Mouse (Mus musculus): ENCODE measurements around the gene Tcirg1. TPM values are rescaled to one million over a fixed set of nuclear protein-coding genes. Genes with fewer than 3 reads are reported as not detected.

Gene Tcirg1
- 26.2 and 35.0 TPM in 2 replicates for polyA plus RNA-seq (2014; fragmentation: Nextera tagmentation; extraction: Ambion mirVana)

DNA sequence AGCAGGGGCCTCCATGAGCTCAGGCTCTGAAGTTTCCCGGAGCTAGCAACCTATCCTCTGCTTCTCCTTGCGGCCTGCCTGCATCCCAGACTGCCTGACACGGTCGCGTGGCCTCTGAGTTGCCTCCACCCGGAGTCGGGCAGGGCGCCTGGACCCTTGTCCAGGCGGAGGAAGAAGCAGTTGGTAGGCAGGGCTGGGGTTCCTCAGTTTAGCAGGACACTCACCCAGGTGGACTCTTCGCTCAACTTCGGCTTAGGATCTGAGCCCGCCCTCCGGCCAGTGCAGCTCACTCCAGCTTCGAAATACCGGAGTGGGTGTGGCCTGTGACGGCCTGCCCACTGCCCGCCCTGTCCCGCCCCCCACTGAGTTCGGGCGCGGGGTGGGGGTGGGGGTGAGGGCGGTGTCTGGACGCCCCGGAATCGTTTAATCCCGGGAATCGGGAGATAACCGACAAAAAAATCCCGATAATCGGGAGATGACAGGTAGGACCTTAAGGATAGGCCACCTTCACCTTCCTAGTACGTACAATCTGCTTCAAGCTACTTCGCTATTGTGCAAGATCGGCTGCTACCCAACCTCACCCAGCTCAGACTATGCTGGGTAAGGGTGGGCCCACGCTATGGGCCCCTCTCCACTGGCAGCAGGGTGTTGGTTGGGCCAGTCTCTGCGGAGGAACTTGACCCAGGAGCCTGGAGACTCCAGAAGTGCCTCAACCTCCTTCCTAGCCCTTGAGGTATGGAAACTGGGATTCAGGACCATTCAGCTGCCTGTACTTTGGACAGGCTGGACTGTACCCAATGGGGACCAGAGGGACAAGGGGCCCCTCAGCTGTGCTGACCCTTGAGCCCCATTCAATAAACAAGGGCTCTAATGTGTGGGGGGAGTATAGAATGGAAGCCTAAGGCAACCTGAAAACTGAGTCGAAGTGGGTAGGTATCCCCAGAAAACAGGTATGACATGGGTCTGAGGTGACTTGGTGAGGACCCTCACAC is at the start of gene Tcirg1:
Tcirg1 (minus strand) TSS at position 339 of the 992 bp plus-strand sequence.
- peaks cover 51% of the 10 kb centered on the region for H3K36me3 ChIP-seq (ENCODE audit: control insufficient read depth, insufficient read depth, low read length)
- peak within 1 kb of the TSS; percentile 71 for H3K27ac ChIP-seq (ENCODE audit: low read depth, low read length)
- WGBS, result 4% methylated on average over 36 of the region's 36 CpGs
- H3K9me3 ChIP-seq (ENCODE audit: control insufficient read depth, low read length), result no peaks in the 10 kb centered on the region
- H3K4me3 ChIP-seq (ENCODE audit: low read length), result peak within 1 kb of the TSS; percentile 63
- peak within 1 kb of the TSS; percentile 72 for H3K9ac ChIP-seq (ENCODE audit: low read depth, low read length)
- ATAC-seq (ENCODE audit: low FRiP score, low TSS enrichment), result peak; percentile 85
- H3K4me1 ChIP-seq (ENCODE audit: control insufficient read depth, insufficient read depth, low read length), result peaks cover 37% of the 10 kb centered on the region
- peak within 1 kb of the TSS; percentile 86 for H3K4me2 ChIP-seq (replicated peaks; ENCODE audit: low read depth, low read length)
- H3K27me3 ChIP-seq (ENCODE audit: control insufficient read depth, insufficient read depth, low read length), result no peaks in the 10 kb centered on the region

DNA sequence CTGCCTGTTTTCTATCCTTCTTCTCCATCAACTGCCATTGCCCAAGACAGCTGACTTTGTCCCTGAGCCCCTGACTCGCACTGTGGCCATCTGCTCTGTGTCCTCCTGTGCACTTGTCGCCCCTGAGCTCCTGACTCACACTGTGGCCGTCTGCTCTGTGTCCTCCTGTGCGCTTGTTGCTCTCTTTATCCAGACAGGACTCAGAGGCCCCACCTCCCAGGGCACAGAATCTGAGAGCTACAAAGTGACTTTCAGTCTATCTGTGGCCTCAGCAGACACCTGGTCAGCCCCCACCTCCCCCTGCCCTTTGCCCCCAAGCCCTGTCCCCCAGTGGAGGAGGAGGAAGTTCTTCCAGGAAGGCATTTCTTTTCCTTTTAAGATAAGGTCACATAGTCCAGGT is 48.9 kb upstream of the Tcirg1 start:
- H3K9me3 ChIP-seq (ENCODE audit: control insufficient read depth, low read length), result no peaks in the 10 kb centered on the region
- H3K4me2 ChIP-seq (replicated peaks; ENCODE audit: low read depth, low read length), result no peak overlapping the region
- H3K9ac ChIP-seq (ENCODE audit: low read depth, low read length), result no peak overlapping the region
- H3K4me3 ChIP-seq (ENCODE audit: low read length), result no peak overlapping the region
- 37% methylated on average over 4 of the region's 4 CpGs for WGBS
- H3K27me3 ChIP-seq (ENCODE audit: control insufficient read depth, insufficient read depth, low read length), result no peaks in the 10 kb centered on the region
- H3K4me1 ChIP-seq (ENCODE audit: control insufficient read depth, insufficient read depth, low read length), result no peaks in the 10 kb centered on the region
- no peaks in the 10 kb centered on the region for H3K36me3 ChIP-seq (ENCODE audit: control insufficient read depth, insufficient read depth, low read length)
- ATAC-seq (ENCODE audit: low FRiP score, low TSS enrichment), result no peak
- no peak overlapping the region for H3K27ac ChIP-seq (ENCODE audit: low read depth, low read length)

DNA sequence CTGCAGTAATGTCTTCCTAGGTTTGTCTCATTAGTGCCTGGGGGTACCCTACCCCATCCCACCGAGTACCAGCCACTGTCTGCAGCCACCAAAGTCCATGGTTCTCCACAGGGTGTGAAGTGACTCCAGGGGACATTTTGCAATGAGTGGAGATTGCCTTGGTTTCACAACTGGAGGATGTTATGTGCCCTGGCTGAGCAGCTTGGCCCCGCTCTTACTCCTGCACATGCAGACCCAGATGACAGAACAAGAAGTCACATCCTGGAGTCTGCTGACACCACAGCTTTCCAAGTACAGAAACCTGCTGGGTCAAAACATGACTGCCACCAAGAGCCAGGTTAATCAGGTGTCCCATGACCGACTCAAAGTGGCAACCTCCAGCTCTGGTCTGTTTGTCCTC is 48.1 kb upstream of the Tcirg1 start:
- H3K4me2 ChIP-seq (replicated peaks; ENCODE audit: low read depth, low read length), result no peak overlapping the region

DNA sequence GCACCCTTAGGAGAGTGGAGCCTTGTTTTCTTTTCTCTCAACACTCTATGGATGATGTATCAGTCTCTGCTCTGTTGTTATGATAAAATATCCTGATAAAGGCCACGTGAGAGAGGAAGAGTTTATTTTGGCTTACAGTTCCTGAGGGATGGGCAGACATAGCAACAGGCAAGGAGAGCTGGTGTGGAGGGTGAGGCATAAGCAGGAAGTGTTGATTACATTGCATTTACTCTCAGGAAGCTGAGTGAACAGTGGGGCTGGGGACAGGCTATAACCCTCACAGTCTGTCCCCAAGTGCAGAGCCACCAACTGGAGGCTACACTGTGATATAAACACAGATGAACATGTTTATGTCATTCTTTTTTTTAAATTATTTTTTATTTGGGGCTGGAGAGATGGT is 45.2 kb upstream of the Tcirg1 start:
- Histone ChIP-seq H3K4me2 (replicated peaks; ENCODE audit: low read depth, low read length) (no peak overlapping the region), H3K4me3 (ENCODE audit: low read length) (no peak overlapping the region), H3K36me3 (ENCODE audit: control insufficient read depth, insufficient read depth, low read length) (no peaks in the 10 kb centered on the region), H3K4me1 (ENCODE audit: control insufficient read depth, insufficient read depth, low read length) (no peaks in the 10 kb centered on the region), H3K27ac (ENCODE audit: low read depth, low read length) (no peak overlapping the region), H3K27me3 (ENCODE audit: control insufficient read depth, insufficient read depth, low read length) (no peaks in the 10 kb centered on the region), H3K9me3 (ENCODE audit: control insufficient read depth, low read length) (no peaks in the 10 kb centered on the region), H3K9ac (ENCODE audit: low read depth, low read length) (no peak overlapping the region)
- ATAC-seq (ENCODE audit: low FRiP score, low TSS enrichment), result no peak
- 46% methylated on average over 1 of the region's 1 CpGs for WGBS

More for the DNA sequence above, 48.1 kb upstream of the Tcirg1 start:
- WGBS, result 61% methylated on average over 3 of the region's 3 CpGs
- Histone ChIP-seq H3K27me3 (ENCODE audit: control insufficient read depth, insufficient read depth, low read length) (no peaks in the 10 kb centered on the region), H3K27ac (ENCODE audit: low read depth, low read length) (no peak overlapping the region), H3K9ac (ENCODE audit: low read depth, low read length) (no peak overlapping the region), H3K4me1 (ENCODE audit: control insufficient read depth, insufficient read depth, low read length) (no peaks in the 10 kb centered on the region), H3K9me3 (ENCODE audit: control insufficient read depth, low read length) (no peaks in the 10 kb centered on the region), H3K4me3 (ENCODE audit: low read length) (no peak overlapping the region), H3K36me3 (ENCODE audit: control insufficient read depth, insufficient read depth, low read length) (no peaks in the 10 kb centered on the region)
- no peak for ATAC-seq (ENCODE audit: low FRiP score, low TSS enrichment)

DNA sequence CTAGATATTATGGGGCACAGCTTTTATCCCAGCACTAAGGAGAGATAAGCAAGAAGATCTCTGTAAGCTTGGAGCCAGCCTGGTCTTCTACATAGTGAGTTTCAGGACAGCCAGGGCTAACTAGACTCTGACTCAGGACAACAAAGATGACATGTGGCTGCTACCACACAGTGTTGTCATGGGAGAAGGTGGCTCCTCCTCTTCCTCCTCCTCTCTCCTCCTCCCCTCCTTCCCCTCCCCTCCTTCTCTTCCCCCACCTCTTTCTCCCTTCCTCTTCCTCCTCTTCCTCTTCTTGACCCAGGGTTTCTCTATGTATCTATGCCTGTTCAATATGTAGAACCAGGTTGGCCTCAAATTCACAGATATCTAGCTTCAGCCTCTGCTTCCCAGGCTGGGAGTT is 44.5 kb upstream of the Tcirg1 start:
- Histone ChIP-seq H3K27me3 (ENCODE audit: control insufficient read depth, insufficient read depth, low read length) (no peaks in the 10 kb centered on the region), H3K9ac (ENCODE audit: low read depth, low read length) (no peak overlapping the region), H3K9me3 (ENCODE audit: control insufficient read depth, low read length) (no peaks in the 10 kb centered on the region), H3K4me1 (ENCODE audit: control insufficient read depth, insufficient read depth, low read length) (no peaks in the 10 kb centered on the region), H3K4me2 (replicated peaks; ENCODE audit: low read depth, low read length) (no peak overlapping the region), H3K36me3 (ENCODE audit: control insufficient read depth, insufficient read depth, low read length) (no peaks in the 10 kb centered on the region), H3K27ac (ENCODE audit: low read depth, low read length) (no peak overlapping the region), H3K4me3 (ENCODE audit: low read length) (no peak overlapping the region)
- no peak for ATAC-seq (ENCODE audit: low FRiP score, low TSS enrichment)

DNA sequence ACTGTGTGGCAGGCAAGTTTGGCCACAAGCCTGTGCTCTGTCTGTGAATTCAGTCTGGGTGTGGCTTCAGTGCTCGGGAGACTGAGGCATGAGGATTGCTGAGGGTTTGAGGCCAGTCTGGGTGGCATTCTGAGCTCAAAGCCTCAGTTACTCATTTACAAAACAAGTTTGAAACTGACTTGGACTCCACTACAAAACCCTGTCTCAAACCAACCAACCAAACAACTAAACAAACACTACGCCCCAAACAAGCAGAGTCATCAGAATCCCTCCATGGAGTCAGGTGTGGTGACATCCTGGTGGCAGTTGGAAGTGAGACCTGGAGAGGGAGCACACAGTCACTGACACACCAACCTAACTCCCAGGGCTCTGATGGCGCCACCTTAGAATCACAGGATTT is 43.4 kb upstream of the Tcirg1 start:
- no peaks in the 10 kb centered on the region for H3K27me3 ChIP-seq (ENCODE audit: control insufficient read depth, insufficient read depth, low read length)
- ATAC-seq (ENCODE audit: low FRiP score, low TSS enrichment), result no peak
- no peaks in the 10 kb centered on the region for H3K36me3 ChIP-seq (ENCODE audit: control insufficient read depth, insufficient read depth, low read length)
- H3K4me2 ChIP-seq (replicated peaks; ENCODE audit: low read depth, low read length), result no peak overlapping the region
- H3K4me1 ChIP-seq (ENCODE audit: control insufficient read depth, insufficient read depth, low read length), result no peaks in the 10 kb centered on the region
- no peaks in the 10 kb centered on the region for H3K9me3 ChIP-seq (ENCODE audit: control insufficient read depth, low read length)
- WGBS, result 74% methylated on average over 3 of the region's 3 CpGs
- no peak overlapping the region for H3K9ac ChIP-seq (ENCODE audit: low read depth, low read length)
- H3K4me3 ChIP-seq (ENCODE audit: low read length), result no peak overlapping the region
- no peak overlapping the region for H3K27ac ChIP-seq (ENCODE audit: low read depth, low read length)

DNA sequence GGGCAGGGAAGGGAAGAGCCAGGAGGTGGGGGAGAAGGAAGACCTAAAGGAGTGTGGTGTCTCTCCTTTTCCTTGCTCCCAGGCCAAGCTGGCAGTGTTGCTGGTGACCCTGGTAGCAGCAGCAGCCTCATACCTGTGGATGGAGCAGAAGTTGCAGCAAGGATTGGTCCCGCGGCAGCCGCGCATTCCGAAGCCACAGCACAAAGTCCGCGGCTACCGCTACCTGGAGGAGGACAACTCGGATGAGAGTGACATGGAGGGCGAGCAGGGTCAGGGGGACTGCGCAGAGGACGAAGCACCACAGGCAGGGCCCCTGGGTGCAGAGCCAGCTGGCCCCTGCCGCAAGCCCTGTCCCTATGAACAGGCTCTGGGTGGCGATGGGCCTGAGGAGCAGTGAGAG is 41.6 kb upstream of the Tcirg1 start:
- H3K9ac ChIP-seq (ENCODE audit: low read depth, low read length), result no peak overlapping the region
- H3K36me3 ChIP-seq (ENCODE audit: control insufficient read depth, insufficient read depth, low read length), result no peaks in the 10 kb centered on the region
- H3K4me1 ChIP-seq (ENCODE audit: control insufficient read depth, insufficient read depth, low read length), result no peaks in the 10 kb centered on the region
- no peak for ATAC-seq (ENCODE audit: low FRiP score, low TSS enrichment)
- no peak overlapping the region for H3K4me2 ChIP-seq (replicated peaks; ENCODE audit: low read depth, low read length)
- 68% methylated on average over 14 of the region's 14 CpGs for WGBS
- no peak overlapping the region for H3K27ac ChIP-seq (ENCODE audit: low read depth, low read length)
- no peak overlapping the region for H3K4me3 ChIP-seq (ENCODE audit: low read length)
- H3K9me3 ChIP-seq (ENCODE audit: control insufficient read depth, low read length), result no peaks in the 10 kb centered on the region
- H3K27me3 ChIP-seq (ENCODE audit: control insufficient read depth, insufficient read depth, low read length), result no peaks in the 10 kb centered on the region

DNA sequence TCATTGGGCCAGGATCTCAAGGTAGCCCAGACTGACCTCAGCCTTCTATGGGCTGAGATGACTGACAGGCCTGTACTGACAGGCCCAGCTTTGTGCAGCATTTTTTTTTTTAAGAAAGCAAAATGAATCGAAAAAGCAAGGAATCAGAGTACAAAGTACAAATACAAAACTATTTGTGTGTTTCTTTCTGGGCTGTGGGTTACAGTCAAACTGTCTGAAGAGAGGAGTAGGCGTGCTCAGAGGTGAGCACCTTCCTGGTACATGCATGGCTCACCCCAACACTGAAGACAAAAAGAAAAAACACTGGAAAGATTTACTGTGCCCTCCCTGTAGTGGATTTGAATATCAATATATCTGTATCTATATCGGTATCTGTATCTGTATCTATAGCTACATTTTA is 40.9 kb upstream of the Tcirg1 start:
- Histone ChIP-seq H3K27ac (ENCODE audit: low read depth, low read length) (no peak overlapping the region), H3K27me3 (ENCODE audit: control insufficient read depth, insufficient read depth, low read length) (no peaks in the 10 kb centered on the region), H3K4me1 (ENCODE audit: control insufficient read depth, insufficient read depth, low read length) (no peaks in the 10 kb centered on the region), H3K4me2 (replicated peaks; ENCODE audit: low read depth, low read length) (no peak overlapping the region), H3K4me3 (ENCODE audit: low read length) (no peak overlapping the region), H3K9ac (ENCODE audit: low read depth, low read length) (no peak overlapping the region), H3K36me3 (ENCODE audit: control insufficient read depth, insufficient read depth, low read length) (no peaks in the 10 kb centered on the region), H3K9me3 (ENCODE audit: control insufficient read depth, low read length) (no peaks in the 10 kb centered on the region)
- whole genome bisulfite sequencing, result 74% methylated on average over 3 of the region's 3 CpGs
- ATAC-seq (ENCODE audit: low FRiP score, low TSS enrichment), result no peak

DNA sequence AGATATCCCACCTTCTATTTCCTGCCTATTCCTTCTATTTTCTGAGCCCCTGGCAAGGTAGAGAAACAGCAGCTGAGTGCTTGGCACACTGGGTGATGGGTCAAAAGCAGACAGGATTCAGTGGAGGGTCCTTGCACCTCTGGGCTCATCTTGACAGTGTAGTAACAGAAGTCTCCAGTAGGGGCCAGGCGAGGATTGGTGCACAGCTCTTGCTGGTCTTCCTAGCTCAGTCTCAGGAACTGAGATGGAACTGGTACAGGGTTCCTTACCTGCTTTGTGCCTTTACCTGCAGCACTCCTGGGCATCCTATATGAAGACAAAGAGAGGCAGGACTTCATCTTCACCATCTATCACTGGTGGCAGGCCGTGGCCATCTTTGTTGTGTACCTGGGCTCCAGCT is 39.8 kb upstream of the Tcirg1 start:
- Histone ChIP-seq H3K27ac (ENCODE audit: low read depth, low read length) (no peak overlapping the region), H3K9ac (ENCODE audit: low read depth, low read length) (no peak overlapping the region), H3K4me1 (ENCODE audit: control insufficient read depth, insufficient read depth, low read length) (no peaks in the 10 kb centered on the region), H3K9me3 (ENCODE audit: control insufficient read depth, low read length) (no peaks in the 10 kb centered on the region), H3K4me2 (replicated peaks; ENCODE audit: low read depth, low read length) (no peak overlapping the region), H3K36me3 (ENCODE audit: control insufficient read depth, insufficient read depth, low read length) (no peaks in the 10 kb centered on the region), H3K27me3 (ENCODE audit: control insufficient read depth, insufficient read depth, low read length) (no peaks in the 10 kb centered on the region), H3K4me3 (ENCODE audit: low read length) (no peak overlapping the region)
- ATAC-seq (ENCODE audit: low FRiP score, low TSS enrichment), result 0 out of 2 replicates have a peak, but pooled peaks have one; percentile 61
- WGBS, result 17% methylated on average over 2 of the region's 2 CpGs
